Mouse (Mus musculus) T-helper 1 cell (primary cell): ENCODE results near the gene Gpr89.

Experiments used
- in situ Hi-C: fragments of 300-600 bp; cut with MboI, MseI; formaldehyde crosslinking; loops from one replicate; pipeline ENCODE4 v1.15.1; 2025; ENCODE audit warnings: high pct_unique_total_duplicates

Gpr89 gene

DNA sequence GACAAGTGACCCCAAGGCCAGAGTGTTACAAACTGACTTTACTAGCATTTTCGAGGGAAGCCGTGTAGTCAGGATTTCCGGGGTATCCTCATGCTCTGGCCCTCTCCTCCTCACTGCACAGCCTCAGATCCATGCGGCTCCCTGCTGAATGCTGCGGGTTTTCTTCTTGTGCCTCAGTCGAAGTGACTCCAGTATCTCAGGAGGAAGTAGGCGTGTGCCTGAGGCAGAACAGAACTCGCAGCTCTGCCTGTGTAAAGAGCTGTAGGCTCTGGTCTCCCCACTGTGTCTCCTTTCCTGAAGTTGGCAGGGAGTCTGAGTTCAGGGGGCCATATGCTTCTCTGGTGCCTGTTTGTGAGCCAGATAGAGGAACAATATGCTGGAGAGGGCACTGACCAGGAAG, 34.1 kb downstream of the Gpr89 start:
- in situ Hi-C loops: no loop called here

DNA sequence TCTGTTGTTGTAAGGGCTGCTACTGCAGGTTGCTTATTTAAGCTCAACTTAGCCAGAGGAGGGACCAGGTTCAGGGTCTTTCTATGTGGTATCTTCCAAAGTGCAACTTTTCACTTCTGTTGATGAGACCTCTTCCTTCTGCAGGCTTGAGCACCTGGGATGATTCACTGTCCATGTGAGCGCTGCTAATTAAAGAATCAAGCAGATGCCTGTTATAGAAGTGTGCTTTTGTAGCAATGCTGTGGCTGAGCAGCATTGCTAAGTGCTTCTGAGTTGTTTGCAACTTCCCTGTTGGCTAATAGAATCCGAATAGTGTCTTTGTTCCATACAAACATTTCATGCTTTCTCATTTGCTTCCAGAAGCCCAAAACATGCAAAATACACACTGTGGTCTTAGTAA, 34.9 kb downstream of the Gpr89 start:
- in situ Hi-C loops: no loop called here

DNA sequence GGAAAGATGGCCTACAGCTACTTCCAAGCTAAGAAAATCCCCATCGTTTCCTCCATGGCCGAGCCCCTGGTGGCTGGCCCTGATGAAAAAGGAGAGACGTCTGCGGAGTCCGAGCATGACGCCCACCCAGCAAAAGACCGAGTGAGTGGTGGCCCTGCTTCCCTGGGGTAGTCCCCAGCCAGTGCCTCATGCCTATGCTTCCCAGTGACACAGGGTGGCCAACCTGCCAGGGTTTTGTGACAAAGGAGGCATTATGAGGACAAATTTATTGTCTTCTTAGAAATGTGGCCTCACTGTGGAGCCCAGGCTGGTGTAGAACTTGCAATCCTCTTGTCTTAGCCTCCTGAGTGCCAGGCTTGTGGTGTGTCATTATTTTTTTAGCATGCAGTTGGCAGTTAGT, 36.1 kb downstream of the Gpr89 start:
- in situ Hi-C loops: no loop called here

DNA sequence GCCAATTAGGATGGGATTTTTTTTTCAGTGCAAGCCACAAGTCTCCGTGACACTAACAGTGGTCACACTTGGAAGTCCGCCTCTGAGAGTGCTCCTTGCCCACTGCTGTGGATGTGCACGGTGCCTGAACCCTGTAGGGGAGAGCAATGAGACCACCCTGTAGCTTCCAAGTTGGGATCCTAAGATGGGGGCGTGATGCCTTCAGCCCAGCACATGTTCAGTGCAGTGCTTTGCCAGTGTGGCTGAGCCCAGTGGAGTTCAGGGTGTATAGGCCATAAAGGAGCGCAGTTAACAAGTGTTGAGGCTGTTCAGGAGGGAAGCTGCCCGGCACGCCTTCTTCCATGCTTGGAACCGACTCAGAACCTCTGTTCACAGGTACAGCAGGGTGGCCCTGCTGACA, 36.6 kb downstream of the Gpr89 start:
- in situ Hi-C loops: no loop called here

DNA sequence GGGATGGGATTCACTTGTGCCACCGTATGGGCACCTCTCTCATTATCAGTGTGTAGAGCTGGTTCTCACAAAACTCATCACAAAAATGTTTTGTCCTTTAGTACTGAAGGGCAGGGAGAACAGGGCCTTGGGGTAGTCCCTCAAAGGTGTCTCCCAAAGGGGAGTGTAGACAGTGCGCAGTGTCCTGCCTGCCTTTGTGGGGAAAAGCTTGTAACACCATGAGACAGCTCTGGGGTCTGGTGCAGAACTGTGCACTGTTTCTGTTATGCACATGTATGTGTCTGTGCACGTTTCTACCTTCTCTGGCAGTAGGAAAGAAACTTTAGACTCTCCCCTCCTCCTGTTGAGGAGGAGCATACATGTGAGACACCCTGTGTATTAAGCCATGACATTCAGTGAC, 37.3 kb downstream of the Gpr89 start:
- in situ Hi-C loops: no loop called here

DNA sequence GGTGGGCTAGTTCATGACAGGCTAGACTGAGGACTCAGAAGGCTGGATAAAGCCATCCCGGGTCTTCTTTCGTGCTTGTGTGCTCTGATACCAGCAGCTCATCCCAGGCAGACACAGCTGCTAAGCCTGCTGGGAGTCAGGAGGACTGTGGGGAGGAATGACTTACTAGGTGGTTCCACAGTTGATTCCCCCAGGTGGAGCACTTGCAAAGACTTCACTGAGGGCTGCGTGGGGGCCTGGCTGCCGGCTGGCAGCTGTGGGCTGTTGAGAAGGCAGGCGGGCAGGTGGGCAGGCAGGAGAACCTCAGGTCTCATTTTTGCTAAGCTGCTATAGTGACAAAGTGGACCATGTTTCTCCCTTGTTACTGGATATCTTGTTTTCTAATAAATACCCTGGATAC, 44.6 kb downstream of the Gpr89 start:
- in situ Hi-C loops: no loop called here

DNA sequence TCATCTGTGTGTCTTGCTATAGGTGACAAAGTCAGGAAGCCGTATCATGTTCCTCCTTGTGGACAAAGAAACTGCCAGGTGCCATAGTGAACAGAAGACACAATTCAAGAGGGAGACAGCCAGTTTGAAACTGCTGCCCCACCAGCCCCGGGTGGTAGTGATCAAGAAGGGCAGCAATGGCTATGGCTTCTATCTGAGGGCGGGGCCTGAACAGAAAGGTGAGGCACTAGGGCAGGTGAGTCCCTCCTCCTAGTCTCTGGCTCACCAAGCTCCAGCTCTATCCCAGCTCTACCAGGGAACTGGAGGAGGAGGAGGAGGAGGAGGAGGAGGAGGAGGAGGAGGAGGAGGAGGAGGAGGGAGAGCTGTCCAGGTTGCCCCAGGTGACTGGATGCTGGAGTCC, 49.3 kb downstream of the Gpr89 start:
- in situ Hi-C loops: no loop called here

DNA sequence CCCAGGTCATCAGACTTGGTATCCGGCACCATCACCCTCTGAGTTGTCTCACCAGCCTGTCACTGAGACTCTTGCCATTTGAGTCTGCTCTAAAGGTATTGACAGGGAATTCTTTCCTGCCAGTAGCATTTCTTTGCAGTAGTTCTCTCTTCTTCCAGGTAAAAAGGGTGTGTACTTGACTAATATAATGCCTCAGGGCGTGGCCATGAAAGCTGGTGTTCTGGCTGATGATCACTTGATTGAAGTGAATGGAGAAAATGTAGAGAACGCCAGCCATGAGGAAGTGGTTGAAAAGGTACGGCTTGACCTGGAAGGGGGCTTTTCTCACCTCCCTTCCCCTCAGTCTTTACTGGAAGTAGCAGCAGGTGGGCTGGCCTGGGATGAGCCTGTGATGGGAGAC, 50.8 kb downstream of the Gpr89 start:
- in situ Hi-C loops: no loop called here

DNA sequence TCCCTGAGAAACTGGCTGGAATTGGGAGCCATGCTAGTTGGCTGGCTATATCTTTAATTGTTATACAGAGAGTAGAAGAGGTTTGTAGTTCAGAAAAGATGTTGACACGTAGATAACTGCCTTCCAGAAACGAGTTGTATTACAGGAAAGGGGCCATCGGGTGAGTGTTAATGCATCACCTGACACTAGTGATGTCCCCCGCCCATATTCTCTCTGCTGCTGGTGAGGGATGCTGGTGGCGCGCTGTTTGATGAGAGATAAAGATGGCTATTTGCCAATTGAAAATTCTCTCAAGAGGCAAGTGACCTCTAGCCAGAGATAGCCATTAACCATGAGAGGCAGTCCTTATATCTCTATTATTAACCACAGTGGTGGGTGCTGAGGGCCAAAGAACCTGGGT, 52.6 kb downstream of the Gpr89 start:
- in situ Hi-C loops: no loop called here

DNA sequence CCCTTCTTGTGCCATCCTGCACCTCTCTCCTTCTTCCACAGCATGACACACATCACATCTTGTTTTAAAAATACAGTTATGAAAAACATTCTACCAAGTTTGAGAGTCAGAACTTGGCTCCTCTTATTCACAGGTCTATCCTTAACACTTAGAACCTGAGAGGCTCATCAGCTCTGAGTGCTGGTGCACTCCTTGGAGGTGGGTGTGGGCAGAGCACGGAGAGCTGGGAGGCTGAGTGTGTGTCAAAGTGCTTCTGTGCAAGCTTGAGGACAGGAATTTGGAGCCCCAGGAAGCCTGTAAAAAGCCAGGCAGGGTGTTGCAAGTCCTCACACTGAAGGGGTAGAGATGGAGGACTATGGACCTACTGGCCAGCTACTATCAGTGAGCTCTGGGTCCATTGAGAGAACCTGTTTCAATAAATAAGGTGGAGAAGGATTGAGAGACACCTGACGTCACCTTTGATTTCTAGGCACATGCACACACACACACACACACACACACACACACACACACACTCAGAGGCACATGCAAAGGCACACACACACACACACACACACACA, 55.9 kb downstream of the Gpr89 start:
- in situ Hi-C loops: no loop called here

DNA sequence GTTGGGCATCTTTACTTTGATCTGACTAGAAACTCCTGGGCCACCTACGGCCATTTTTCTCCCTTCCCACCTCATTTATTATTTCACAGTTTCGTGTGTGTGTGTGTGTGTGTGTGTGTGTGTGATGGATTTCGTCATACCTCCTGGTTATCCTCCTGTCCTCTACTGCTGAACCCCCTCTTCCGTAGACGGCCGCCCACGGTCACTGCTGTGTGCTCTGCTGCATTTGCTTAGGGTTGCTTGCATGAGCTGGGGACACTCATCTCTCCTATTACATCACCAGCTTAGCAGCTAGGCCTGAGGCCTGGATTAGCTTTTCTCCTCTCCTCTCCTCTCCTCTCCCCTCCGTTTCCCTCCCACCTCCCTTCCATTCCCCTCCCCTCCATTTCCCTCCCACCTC, 56.7 kb downstream of the Gpr89 start:
- in situ Hi-C loops: no loop called here

DNA sequence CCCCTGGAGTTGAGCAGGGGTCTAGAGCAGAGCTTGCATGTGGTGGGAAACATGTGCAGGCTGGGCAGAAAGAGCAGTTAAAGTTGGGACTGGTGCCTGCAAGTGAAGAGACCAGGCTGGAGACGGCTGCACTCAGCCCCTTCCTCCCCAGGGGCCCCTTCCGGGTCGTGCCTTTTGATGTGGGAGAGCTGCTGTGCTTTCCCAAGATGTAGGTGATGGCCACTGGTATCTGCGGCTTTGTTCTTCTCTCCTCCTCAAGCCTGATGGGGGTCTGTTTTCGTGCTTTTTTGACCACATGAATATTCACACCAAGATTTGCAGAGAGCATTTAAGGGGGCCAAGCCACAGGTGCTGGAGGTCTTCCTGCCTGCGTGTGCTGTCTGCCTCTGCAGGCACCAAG, 57.5 kb downstream of the Gpr89 start:
- in situ Hi-C loops: no loop called here

DNA sequence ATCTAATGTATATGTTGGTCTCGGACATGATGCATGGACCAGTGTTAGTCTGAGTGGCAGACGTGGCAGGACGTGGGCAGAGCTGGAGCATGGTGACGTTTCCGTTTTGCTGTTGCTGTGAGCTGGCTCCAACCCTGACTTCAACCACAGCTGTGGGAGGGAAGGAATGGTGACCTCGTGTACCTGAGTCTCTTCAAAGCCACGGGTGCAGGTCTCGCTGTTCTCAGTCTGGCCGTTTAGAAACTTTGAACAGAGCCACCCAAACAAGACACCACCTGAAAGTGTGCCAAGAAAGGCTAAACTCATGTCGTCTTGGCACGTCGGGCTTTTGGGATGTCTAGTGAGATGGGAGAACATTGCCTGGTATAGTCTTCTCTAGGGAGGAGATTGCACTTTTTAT, 58.2 kb downstream of the Gpr89 start:
- in situ Hi-C loops: no loop called here

DNA sequence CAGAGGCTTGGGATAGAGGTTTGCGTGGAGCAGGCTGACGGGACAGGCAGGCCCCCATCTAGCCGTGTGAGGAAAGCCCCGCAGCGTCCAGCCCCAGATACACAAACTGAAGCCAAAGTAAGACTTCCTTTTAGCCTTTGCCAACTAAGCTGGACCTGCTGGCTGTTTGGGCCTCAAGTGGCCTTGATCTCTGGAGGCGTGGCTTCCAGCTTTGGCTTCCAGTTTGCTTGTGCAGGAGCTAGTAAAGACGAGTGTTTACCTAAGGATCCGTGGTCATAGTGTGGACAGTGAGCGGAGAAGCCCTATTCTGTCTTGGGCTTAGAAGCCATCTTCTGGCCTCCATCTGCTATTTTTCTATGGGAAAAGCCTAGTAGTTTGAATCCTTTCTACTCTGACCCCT, 59.3 kb downstream of the Gpr89 start:
- in situ Hi-C loops: no loop called here

DNA sequence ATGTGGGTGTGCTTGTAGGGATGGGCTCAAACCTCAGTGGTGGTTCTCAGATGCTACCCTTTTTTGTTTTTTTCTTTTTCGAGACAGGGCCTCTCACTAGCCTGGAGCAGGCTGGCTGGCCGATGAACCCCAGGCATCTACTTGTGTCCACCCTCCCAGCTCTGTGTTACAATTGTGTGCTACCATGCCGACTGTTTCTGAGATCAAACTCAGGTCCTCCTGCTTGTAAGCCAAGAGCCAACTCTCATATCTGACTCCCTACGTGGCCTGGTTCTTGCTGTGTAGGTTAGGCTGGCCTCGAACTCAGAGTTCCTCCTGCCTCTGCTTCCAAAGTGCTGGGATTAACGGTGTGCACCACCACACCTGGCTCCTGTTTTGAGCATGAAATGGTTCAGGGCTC, 60.0 kb downstream of the Gpr89 start:
- in situ Hi-C loops: no loop called here

DNA sequence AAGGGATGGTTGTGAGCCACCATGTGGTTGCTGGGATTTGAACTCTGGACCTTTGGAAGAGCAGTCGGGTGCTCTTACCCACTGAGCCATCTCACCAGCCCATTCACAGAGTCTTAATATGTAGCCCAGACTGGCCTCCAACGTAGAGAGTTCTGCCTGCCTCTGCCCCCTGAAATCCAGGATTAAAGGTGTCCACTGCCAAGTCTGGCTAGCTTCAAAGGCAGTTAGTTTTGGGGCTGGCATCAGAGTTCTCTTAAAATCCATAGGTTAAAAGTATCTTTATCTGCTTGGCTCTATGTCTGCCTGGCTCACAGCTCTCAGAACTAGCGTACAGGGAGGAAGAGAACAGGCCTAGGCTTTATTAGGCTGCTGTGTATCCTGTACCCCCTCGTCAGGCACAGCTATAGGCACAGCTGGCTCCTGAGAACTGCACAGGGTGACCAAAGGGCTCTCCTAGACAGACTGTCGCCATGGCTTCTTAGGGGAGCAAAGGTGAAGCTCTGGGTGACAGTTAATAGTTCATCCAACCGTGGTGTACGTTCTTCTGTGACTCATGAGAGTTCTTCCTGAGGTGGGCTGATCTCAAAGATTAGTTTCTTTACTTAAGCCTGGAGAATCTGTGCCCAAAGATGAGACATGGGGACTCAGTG, 66.0 kb downstream of the Gpr89 start:
- in situ Hi-C loops: no loop called here

DNA sequence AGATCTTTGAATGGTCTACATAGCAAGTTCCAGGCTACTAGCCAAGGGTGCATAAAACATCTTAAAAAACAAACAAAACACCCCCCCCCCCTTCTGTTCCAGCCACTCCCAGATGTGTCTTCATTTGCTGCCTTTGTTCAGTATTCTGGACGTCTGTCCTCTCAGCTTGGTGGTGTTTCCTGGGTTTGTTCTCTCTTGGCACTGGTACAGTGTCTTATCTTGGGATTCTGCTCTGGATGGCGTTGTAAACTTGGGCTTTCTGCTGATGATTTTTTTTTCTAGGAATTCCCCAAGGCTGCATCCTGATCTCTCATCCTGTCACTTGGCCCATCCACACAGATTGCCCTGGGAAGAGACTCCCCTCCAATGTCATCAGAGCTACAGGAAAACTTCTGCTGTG, 68.7 kb downstream of the Gpr89 start:
- in situ Hi-C loops: no loop called here

DNA sequence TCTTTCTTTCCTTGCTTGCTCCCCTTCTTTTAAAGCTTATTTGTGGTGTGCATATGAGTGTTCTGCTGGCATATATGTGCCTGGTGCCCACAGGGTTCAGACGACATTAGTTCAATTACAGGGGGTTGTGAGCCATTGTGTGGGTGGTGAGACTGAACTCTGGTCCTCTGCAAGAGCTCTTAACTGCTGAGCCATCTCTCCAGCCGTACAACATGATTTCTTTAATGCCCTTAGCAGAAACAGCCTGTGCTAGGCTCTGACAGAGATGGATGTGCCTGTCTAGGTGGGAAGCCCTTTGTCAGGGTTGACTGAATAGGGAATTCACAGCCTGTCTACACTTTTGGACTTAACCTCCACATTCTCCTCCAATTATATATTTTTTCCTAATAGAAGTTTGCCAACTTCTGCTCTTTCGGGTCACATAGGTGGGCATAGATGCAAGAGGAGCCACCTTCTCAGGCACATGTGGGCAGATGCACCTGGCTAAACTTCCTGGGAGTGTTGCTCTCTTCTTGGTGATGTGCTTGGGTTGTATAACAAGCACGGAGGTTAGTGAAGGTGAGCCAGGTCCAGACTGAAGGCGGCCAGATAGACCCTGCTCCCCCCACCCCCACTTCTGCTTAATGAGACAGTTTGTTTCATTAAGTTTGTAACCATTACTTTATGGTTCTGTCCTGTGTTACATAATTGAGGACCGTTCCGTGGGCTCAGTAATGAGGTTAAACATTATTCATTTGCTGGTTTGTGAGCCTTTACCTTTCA, 70.4 kb downstream of the Gpr89 start:
- in situ Hi-C loops: no loop called here

DNA sequence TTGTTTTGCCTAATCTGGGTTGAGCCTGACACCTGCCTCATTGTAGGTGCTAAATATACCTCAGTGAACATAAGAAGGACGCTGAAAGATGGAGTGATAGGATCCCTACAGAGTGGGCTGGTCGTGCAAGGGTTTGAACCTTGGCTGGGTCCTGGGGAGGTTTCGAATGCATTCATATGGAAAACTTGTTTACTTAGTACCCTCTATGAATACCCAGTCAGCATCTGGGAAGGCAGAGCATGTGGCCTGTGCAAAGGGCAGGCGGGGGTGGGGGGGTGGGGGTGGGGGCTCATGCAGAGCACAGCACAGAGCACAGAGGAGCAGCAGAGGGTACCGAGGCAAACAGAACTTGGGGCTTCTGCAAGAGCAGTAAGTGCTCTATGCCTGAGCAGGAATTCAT, 72.2 kb downstream of the Gpr89 start:
- in situ Hi-C loops: no loop called here

DNA sequence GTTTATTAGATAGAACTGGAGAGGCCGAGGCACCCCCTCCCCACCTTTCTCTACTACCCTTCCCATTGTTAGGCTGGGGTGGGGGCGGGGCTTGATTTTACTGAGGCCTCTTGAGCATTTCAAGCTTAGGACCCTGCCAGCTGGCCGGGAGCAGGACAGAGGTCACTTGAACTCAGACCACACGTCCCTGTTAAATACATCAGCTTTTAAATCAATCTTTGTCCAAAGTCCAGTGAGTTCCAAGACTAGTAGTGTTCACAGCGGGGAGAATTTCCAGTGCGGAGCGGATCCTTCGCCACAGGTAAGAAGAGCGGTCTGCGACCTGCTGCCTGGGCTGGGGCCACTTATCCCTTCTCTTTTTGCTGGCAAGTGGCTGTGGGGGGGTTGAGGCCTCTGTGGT, 75.3 kb downstream of the Gpr89 start:
- in situ Hi-C loops: no loop called here

DNA sequence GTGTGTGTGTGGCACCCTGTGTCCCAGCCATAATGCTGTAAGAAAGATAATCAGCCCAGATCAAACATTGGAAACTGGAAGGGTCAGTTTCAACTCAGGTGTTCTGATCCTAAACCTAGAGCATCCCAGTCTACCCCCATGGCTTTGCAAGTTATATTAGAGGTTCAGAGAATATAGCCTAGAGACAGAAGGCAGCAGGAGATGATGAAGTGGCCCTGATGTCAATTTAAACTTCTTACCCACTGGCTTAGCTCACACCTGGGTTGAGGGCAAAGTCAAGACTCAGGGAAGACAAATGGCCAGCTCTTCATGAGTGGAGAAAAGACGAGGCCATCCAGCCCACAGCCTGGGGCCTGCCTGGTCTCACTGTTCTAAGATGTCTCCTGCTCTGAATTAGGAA, 76.2 kb downstream of the Gpr89 start, which contains the start of the genes Pdzk1 and Cd160:
Gene Pdzk1, plus strand, starts transcription at position 301 of the 400 bp plus-strand sequence.
Gene Cd160, minus strand, starts transcription at position 368 of the 400 bp plus-strand sequence.
- in situ Hi-C loops: no loop called here

DNA sequence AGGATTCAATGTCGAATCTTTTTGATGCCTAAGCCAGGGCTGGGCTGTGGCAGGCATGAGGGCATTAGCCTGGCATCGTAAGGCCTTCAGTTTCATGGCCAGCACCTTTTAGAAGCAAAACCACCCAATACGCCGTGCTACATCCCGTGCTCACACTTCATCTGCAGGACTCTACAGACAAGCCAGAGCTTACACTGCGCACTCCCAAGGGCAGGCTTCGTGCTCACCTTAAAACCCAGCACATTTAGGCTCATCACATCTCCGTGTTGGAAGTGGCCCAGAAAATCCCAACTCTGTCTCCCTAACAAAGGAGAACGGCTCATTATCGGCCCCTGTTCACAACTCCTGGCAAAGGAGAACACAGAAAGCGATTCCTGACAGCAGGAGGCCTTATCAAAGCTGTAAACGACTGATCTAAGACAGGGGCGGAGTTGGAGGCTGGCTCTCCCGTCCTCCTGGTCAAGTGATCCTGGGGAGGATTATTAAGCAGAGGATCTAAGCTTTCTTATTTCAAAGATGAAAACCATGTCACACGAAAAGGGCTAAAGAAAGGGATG, 76.8 kb downstream of the Gpr89 start:
- in situ Hi-C loops: no loop called here

DNA sequence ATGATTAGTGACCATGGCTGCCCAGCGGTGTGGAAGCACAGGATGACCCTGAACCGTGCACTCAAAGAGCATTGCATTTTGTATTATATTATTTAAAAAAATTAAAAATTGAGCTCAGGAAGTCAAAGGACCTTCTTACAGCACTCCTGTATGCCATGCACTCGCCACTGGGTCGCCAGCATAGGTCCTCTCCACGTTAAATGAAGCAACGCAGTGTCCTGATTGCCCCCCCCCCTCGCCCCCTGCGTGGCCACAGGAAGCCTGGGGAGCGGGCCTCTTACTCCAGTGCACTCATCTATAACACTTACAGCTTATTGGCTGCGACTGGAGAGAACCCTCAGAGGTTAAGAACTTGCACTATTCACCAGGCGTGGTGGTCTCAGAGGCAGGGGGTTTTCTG, 79.9 kb downstream of the Gpr89 start:
- in situ Hi-C loops: no loop called here
